In the genomic region with DNA sequence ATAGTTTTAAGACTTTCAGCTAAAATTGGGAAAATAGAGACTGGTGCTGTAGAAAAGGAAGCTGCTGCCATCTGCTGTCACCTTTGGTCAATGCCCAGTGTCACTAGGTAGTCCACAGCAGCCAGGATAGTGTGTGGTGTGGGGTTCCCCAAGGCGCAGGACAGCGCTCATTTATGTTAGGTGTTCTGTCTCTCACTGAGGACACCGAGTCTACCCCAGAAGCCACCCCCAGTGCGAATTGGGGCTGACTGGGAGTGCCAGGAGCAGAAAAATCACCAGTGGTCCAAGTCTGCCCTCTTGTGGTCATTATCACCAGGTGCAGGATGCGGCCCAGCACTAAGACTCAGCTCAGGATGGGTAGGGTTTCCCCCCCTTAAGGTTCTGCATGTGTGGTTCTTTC, we compare ENCODE assay signal across 8 mouse cellular contexts. TPM values are rescaled to one million over a fixed set of nuclear protein-coding genes. Genes with fewer than 3 reads are reported as not detected.
DNase-seq lines count a peak whose midpoint lies in the region; ATAC-seq and TF ChIP-seq lines count a peak whose summit lies in the region.

No protein-coding gene starts in this region.

- CTCF ChIA-PET in Patski (lab: Charles Lee), result interaction anchor here (0.7 to 11.0 kb wide), 21 partner anchors 8 to 227 kb away, joined by 3 to 330 read pairs (median 5); partner anchors contain the start of genes Cst11 and Cst3

- no peak for DNase-seq in Patski (ENCODE audit: low read depth, low spot score)
- DNase-seq in cerebellum, adult 9-11 months, result peak; percentile 39
- DNase-seq in frontal cortex, postnatal 36 days (ENCODE audit: low spot score in 2 of 2), result peak; percentile 54 to 65
- DNase-seq in hindbrain, embryonic 14.5 days (ENCODE audit: low spot score), result peak; percentile 57
- DNase-seq in layer of hippocampus, postnatal 14 days (ENCODE audit: low spot score in 2 of 2), result peak; percentile 46 to 58
- DNase-seq in lung, postnatal 25 days (ENCODE audit: low spot score), result peak; percentile 62
- DNase-seq in retina, adult 2 months (ENCODE audit: low read depth, low spot score), result peak; percentile 62
- peak; percentile 33 to 37 for DNase-seq in thymus, postnatal 36 days

- peak; percentile 95 for ATAC-seq in Patski
- ATAC-seq in hindbrain, embryonic 14.5 days (ENCODE audit: low FRiP score), result peak; percentile 66; the same call in 1 of the 2 replicates

- peaks cover 21% of the 10 kb centered on the region for H3K27me3 ChIP-seq in Patski
- H3K27me3 ChIP-seq in hindbrain, embryonic 14.5 days (ENCODE audit: control insufficient read depth, insufficient read depth, low read length), result no peaks in the 10 kb centered on the region

- no peak overlapping the region for H3K27ac ChIP-seq in hindbrain, embryonic 14.5 days

- no peaks in the 10 kb centered on the region for H3K9me3 ChIP-seq in hindbrain, embryonic 14.5 days (ENCODE audit: control insufficient read depth, low read length)

- TF ChIP-seq CTCF in Patski (IDR thresholded peaks at IDR 0.05), result peak; percentile 95

- POLR2A ChIA-PET in Patski (lab: Charles Lee), result interaction anchor here (0.7 to 1.5 kb wide), 5 partner anchors 22 to 51 kb away, joined by 3 to 7 read pairs (median 4); no protein-coding TSS in a partner anchor

- 0 out of 2 replicates have a peak overlapping the region, but pooled peaks have one; percentile 24 for H3K4me2 ChIP-seq in hindbrain, embryonic 14.5 days (replicated peaks)

- no peaks in the 10 kb centered on the region for H3K4me1 ChIP-seq in hindbrain, embryonic 14.5 days (replicated peaks; ENCODE audit: control insufficient read depth, insufficient read depth, low read length)

- 12% methylated on average over 5 of the region's 5 CpGs for WGBS in hindbrain, embryonic 14.5 days

- in situ Hi-C loops in Patski (cut with MboI; ENCODE audit: low pct_unique_long_range_greater_than_20kb), result loop anchor here (5.0 kb wide), 2 partner anchors 50 to 150 kb away; partner anchors contain the start of gene Cstl1

- H3K4me3 ChIP-seq in hindbrain, embryonic 14.5 days (replicated peaks; ENCODE audit: low read length), result no peak overlapping the region

- H3K36me3 ChIP-seq in hindbrain, embryonic 14.5 days (replicated peaks; ENCODE audit: control insufficient read depth, insufficient read depth), result no peaks in the 10 kb centered on the region

- H3K9ac ChIP-seq in hindbrain, embryonic 14.5 days, result no peak overlapping the region

RNA-seq across cellular contexts. Expression of gene Cst3, which starts 26.8 kb away (rescaled TPM):
- 1,093 TPM for polyA plus RNA-seq in Patski (2021)
- 702 and 729 TPM in 2 replicates for polyA plus RNA-seq in hindbrain, embryonic 14.5 days (2014; fragmentation: Nextera tagmentation; extraction: Ambion mirVana)
- total RNA-seq in layer of hippocampus, postnatal 14 days (2021), result 1,000 to 10,000 TPM; 2,596 to 2,656 TPM

RNA-seq across cellular contexts. Expression of gene 9230104L09Rik, which starts 37.4 kb away (rescaled TPM):
- not detected for polyA plus RNA-seq in Patski (2021)
- polyA plus RNA-seq in hindbrain, embryonic 14.5 days (2014; fragmentation: Nextera tagmentation; extraction: Ambion mirVana), result not detected in 2 replicates
- not detected for total RNA-seq in layer of hippocampus, postnatal 14 days (2021)
